Mouse (Mus musculus) adrenal gland, postnatal 10 days (tissue): ENCODE results near the gene Zc3hav1l. TPM values are rescaled to one million over a fixed set of nuclear protein-coding genes. Genes with fewer than 3 reads are reported as not detected.

Experiments used
- total RNA-seq, 2 experiments: library from RNA; stranded (reverse); gene quantifications; 2 replicates each; pipeline ENCODE4 v1.2.3; 2021

The Zc3hav1l gene
- total RNA-seq, 2 experiments from 2014 or later = 4.3 to 6.0 TPM

Other genes starting within 250 kb of the Zc3hav1l start
- gene Tmem213, start 190.0 kb downstream of the Zc3hav1l start, total RNA-seq = not detected
- gene Atp6v0a4, start 174.7 kb downstream of the Zc3hav1l start, total RNA-seq = 1 to 10 TPM; 4.0 to 5.4 TPM
- gene D630045J12Rik, start 45.2 kb downstream of the Zc3hav1l start, total RNA-seq = 1 to 10 TPM; 4.1 to 5.1 TPM
- 10 to 100 TPM; 36.1 to 42.0 TPM for gene Zc3hav1, start 55.3 kb upstream of the Zc3hav1l start, total RNA-seq
- 1 to 10 TPM; 2.9 to 3.2 TPM for gene Ttc26, start 82.2 kb upstream of the Zc3hav1l start, total RNA-seq
- 10 to 100 TPM; 20.4 to 31.3 TPM for gene Ubn2, start 134.7 kb upstream of the Zc3hav1l start, total RNA-seq
- gene Fmc1, start 234.2 kb upstream of the Zc3hav1l start, total RNA-seq = 100 to 1,000 TPM; 204 to 233 TPM